Mouse (Mus musculus): ENCODE measurements around the gene Gm38394.

DNA sequence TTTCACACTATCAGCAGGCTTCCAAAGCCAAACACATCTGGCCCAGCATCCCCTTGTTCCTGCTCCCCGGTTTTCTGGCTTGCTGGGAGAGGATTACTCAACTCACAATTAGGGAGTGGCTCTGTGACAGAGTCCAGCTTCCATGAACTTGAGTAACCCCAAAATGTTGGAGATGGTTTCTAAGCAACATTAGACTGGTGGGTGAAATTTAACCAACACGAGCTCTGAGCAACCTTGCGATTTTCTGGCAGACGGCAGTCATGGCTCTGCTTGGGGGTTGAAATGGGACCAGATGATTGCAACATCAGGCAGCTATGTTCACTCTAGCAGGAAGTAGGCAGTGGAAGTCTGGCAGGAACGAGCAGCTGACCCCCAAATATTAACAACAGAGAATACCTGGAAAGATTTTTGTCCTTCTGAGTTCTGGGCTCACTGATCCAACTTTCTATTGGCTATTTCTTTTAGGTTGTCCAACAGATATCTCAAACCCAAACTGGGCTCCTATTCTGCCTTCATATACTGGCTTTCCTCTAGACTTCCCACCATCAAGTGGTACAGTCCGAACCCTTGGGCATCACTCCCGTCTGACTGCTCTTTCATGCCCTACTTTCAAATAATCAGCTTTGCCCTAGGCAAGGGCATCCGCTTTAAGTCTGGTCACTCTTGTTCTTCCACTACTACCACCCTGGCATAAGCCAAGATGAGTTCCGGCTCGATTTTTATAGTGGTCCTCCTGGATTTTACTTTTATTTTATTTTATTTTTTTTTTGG, 24.8 kb upstream of the Gm38394 start:
- TF ChIP-seq POLR2A (IDR thresholded peaks at IDR 0.05; ENCODE audit: insufficient read length, low read depth) (no peak), USF1 (IDR thresholded peaks at IDR 0.05; ENCODE audit: low read depth) (no peak), E2F4 (IDR thresholded peaks at IDR 0.05; ENCODE audit: insufficient read depth) (no peak), CEBPB (IDR thresholded peaks at IDR 0.05; ENCODE audit: insufficient read depth, poor library complexity, severe bottlenecking) (peak; percentile 97)

Data from myocyte (in vitro differentiated cells).